Mouse (Mus musculus) subcutaneous adipose tissue, adult 2 months (tissue): ENCODE results near the gene Lair1. TPM values are rescaled to one million over a fixed set of nuclear protein-coding genes. Genes with fewer than 3 reads are reported as not detected.

Experiments used
- polyA plus RNA-seq: library from polyadenylated mRNA; depleted of rRNA; stranded (reverse); fragments of >200 nt; gene quantifications from 2 replicates; pipeline ENCODE4 v1.2.3, GENCODE M21; 2012; ENCODE audit warnings: low replicate concordance; rRNA removed

The Lair1 gene
- 5.4 and 8.7 TPM in 2 replicates for polyA plus RNA-seq

DNA sequence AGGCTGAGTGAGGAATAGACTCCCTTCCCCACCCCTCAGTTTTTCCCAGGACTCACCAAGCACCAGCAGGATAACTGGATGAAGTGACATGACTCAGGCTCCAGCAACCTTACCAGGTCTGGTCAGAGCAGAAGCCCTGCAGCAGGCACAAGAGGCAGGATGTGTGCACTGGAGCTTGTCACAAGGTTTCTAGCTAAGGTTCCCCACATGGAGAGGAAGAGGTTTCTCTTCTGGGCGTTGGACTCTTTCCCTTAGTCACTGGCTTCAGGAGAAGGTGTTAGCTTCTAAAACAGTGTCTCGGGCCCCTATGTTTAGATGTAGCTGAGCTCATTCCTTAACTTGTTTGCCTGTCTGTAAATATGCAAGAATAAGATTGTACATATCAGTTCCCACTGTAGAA lies at the start of gene Lair1:
Gene Lair1, minus strand, starts transcription at position 192 of the 400 bp plus-strand sequence.

Other genes with a start within 250 kb of the Lair1 start
- 0.37 and 0.82 TPM in 2 replicates for gene Gm15448, start 237.5 kb downstream of the Lair1 start, polyA plus RNA-seq
- gene Pira2, start 218.2 kb downstream of the Lair1 start, polyA plus RNA-seq = 1.3 and 1.7 TPM in 2 replicates
- gene Gm14548, start 165.1 kb downstream of the Lair1 start, polyA plus RNA-seq = 1.4 and 1.6 TPM in 2 replicates
- gene Lilra6, start 147.7 kb downstream of the Lair1 start, polyA plus RNA-seq = 2.7 and 3.5 TPM in 2 replicates
- 2.3 and 2.9 TPM in 2 replicates for gene Ttyh1, start 56.2 kb upstream of the Lair1 start, polyA plus RNA-seq
- 418 and 712 TPM in 2 replicates for gene Leng8, start 73.8 kb upstream of the Lair1 start, polyA plus RNA-seq
- 5.6 and 7.2 TPM in 2 replicates for gene Leng9, start 87.2 kb upstream of the Lair1 start, polyA plus RNA-seq
- gene Cdc42ep5, start 101.7 kb upstream of the Lair1 start, polyA plus RNA-seq = 30.0 and 62.7 TPM in 2 replicates
- gene Lilra5, start 174.6 kb upstream of the Lair1 start, polyA plus RNA-seq = 0.67 and 0.83 TPM in 2 replicates